Mouse (Mus musculus) brain, embryonic 18.5 days (tissue): Measurements from ENCODE around the gene Ugt1a10.
"Not testable (repeated sequence)": the region's sequence is repeated elsewhere in the genome, so short reads cannot be mapped to it uniquely, and the experiment has no call there.

Source experiments
- DNase-seq: peaks from one replicate; pipeline ENCODE4 v3.0.0-alpha.2; 2012; ENCODE audit warnings: low read depth, low spot score

Gene Ugt1a10

DNA sequence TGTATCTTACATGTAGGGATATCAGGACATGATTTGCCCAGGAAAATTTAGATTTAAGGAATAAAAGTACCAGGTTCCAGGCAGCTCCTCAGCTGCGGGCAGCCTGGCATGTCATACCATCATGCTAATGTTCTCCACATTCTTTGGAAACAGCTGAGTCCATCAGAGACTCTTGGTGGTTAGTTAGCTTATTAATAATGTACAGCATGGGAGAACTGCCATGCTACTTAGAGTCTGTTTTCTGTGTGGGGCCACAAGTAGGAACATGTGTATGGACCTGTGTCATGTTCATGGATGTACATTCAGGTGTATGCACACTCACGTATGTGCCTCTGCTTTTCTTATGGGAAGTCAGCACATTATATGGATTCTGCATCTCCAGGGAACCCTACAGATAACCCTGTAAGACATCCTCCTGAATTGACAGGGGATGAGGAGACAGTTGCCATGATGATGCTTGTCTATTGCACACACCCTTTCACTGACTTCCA, 159.3 kb downstream of the Ugt1a10 start:
- DNase-seq, result no peak

DNA sequence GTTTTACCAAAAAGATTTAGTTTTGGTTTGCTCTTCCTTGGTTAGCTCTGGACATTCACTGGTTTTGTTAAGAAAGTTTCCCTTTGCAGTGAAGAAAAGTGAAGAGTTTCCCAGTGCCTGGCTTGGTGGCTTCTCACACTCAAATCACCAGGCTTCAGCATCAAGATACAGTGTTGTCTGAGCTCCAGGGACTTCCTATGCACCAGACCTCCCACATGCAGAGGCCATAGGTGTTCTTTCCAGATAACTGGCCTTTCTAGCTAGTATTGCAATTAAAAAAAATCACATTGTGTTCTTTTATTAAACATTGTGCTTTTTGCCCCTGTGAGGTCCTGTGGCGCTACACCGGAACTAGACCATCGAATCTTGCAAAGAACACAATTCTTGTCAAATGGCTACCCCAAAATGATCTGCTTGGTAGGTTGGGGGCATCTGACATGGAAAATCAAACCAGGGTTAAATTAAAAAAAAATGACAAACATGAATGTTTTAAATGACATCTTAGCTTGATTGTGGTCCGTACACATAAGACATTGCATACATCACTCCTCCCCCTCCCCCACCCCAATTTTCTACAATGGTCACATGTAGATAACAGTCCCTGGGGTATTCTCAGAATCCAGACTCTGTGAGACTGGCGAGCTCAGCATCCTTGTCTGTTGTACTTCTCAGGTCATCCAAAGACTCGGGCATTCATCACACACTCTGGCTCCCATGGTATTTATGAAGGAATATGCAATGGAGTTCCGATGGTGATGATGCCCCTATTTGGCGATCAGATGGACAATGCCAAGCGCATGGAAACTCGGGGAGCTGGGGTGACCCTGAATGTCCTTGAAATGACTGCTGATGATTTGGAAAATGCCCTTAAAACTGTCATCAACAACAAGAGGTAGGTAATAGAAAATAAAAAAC, 160.5 kb downstream of the Ugt1a10 start:
- no peak for DNase-seq

DNA sequence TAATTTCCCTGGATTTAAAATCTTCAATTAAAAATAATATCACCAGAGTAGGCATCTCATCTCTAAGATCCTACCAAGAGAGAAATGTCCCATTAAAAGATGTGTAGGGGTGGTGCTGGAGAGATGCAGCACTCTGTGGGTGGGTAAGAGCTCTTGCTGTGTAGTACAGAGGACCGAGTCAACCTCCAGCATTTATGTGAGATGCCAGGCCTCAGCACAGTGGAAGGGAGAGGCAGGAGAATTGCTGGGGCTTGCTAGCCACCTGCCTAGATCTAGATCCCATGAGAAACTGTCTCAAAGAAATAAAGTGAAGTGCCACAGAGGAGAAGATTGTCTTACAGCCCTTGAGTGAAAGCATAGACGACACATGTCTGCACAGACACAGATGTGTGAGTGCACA, 161.4 kb downstream of the Ugt1a10 start:
- DNase-seq, result no peak

DNA sequence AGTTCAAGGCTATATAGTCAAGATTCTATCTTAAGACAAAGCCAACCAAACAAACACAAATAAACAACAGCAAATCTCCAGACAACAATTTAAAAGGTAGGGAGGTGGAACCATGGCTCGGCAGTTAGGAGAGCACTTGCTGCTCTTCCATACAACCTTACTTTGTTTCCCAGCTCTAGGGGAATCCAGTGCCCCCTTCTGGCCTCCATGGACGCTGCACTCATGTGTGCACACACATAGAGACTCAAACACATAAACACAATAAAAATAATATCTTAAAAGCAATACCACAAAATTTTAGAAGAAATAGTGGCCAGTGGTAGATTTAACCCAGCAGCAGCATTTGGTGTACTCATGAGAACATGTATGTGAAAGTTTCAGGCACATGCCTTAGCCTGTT, 162.0 kb downstream of the Ugt1a10 start:
- DNase-seq, result no peak

DNA sequence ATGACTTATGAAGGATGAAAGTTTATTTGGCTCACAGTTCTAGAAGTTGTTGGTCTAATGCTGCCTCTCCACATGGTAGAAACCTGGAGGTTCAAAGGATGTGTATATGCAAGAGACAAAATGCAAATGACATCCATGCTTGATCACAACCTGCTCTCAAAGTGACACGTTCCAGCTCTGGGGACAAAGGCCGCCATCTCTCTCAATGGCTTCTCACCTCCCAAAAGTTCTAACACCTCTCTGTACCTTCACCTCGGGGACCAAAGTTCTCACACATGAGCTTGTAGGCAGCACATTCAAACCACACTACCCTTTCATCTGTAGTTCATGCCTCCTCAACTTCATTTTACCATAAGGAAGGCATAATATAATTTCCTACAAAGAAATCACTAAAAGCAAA, 162.4 kb downstream of the Ugt1a10 start:
- no peak for DNase-seq

DNA sequence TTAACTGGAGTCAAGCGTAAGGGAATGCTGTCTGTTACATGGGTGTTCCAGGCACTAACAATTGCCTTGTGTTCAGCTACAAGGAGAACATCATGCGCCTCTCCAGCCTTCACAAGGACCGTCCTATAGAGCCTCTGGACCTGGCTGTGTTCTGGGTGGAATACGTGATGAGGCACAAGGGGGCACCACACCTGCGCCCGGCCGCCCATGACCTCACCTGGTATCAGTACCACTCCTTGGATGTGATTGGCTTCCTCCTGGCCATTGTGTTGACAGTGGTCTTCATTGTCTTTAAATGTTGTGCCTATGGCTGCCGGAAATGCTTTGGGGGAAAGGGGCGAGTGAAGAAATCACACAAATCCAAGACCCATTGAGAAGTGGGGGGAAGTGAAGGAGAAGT, 162.9 kb downstream of the Ugt1a10 start:
- no peak for DNase-seq

DNA sequence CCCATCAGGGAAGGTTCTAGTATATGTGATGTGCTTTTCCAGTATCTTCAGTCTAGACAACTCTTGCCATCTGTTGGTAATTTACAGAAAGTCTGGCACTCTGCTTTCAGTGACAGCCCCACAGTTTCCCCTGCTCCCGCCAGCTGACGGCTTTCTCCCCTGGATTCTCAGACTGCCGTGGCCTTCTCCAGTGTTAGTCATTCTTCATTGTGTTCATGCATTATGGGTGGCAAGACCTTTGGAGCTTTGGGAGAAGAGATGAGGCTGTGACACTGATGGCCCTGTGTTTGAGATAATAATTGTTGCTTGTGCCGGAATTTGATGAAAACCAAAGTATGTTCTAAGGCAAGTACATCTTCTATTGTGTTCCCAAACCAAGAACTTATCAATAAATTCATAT, 163.4 kb downstream of the Ugt1a10 start:
- DNase-seq, result no peak

DNA sequence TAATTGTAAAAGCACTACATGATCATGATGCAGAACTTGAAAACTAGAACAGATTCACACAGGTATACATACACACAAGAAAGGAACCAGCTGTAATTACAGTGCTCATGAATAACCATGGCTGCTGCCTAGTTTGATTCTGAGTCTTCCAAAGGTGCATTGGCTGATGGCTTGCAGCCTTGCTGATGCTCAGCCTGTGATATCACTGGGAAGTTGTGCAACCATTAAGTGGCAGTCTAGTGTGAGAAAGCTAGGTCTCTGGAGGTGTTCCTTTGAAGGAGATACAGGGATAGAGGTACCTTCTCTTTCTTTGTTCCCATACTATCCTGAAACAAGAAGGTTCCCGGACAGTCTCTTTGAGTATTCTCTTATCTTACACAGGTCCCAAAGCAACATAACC, 163.9 kb downstream of the Ugt1a10 start:
- DNase-seq, result no peak

DNA sequence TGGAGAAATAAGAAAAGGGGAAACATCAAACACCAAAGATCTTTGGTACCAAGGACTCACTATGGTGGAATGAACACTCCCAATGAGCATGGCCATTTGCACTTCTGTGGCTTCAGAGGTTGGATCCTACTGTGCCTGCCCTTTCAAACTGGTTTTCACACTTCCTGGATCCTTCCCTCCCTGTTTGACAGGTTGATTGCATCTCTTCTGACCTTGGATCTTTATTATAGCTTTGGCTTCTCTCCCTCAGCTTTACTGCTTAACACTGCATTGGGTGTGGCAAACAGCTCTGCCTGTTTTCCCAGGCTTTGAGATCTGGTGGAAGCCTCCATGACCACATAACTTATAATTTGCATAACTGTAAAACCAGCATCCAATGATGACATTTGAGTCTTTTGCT, 165.1 kb downstream of the Ugt1a10 start:
- no peak for DNase-seq

DNA sequence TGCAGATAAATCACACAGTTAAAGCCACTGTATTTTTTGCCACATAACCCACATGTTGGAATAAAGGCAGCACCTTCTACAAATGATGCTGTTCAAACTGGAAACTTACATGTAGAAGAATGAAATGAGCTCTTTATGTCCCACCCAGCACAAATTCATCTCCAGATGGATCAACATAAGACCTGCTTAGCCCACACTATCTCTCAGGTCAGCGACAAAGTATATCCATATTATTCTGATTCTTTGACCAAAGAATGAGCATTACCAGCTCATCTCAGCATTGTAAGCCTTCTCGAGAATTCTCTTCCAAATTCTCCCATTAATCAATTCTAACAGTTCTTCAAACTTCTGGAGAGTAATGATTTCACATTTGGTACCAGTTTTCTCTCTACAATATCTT, 167.0 kb downstream of the Ugt1a10 start:
- DNase-seq, result no peak

DNA sequence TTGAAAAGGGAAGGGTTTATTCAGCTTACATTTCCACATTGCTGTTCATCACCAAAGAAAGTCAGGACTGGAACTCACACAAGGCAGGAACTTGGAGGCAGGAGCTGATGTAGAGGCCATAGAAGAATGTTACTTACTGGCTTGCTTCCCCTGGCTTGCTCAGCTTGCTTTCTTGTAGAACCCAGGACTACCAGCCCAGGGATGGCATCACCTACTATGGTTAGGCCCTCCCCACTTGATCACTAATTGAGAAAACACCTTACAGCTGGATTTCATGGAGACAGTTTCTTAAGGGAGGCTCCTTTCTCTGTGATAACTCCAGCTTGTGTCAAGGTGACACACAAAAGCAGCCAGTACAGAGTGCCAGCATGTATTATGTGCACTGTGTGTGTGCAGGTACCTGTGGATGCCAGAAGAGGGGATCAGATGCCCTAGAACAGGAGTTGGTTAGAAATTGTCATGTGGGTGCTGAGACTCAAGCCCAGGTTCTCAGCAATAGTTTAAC, 167.9 kb downstream of the Ugt1a10 start:
- not testable (repeated sequence) for DNase-seq

DNA sequence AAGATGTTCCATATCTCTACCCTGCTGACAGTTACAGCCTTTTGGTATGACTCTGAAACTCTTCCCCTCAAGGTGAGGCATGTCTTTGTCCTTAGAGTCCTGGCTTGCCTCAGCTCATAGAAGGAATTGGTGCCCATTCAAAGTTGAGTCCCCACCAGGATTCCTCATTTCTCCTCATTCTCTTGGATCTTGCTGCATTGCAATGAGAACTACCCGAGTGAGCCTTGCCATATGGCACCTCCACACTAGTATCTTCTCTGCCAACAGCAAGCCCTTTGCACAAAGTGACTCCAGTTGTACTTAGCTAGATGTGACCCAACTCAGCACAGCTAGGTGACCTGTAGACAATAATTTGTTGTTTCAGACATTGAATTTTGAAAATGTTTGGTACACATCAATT, 168.4 kb downstream of the Ugt1a10 start:
- no peak for DNase-seq

DNA sequence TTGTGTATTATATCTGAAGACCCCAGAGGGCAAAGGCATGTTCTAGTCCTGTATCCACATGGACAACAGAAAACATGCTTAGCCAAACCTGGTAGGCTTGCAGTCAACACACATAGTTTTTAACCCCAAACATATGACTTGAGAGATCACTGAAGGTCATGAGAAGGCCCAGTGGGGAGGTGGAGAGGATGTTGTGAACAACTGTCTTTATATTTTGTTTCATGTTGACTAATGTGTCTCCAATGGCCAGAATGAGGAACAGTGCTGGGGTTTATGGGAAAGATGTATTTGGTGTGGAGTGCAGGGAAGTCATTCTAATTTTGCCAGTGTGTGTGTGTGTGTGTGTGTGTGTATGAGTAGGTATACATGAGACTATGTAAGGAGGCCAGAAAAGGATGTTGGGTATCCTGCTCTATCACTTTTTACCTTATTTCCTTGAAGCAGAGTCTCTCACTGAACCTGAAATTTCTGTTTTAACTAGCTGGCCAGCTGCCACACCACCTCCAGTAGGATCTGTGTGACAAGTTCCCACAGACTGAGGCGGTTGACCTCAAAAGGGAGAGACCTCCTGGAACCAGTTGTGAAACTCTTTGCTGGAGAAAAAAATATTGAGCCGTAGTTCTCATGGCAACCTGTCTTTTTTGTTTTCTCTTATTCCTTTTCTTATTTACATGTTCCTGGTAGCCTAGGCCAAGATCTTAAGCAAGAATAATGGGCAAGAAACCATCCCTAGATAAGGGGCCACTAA, 169.0 kb downstream of the Ugt1a10 start:
- DNase-seq, result no peak

DNA sequence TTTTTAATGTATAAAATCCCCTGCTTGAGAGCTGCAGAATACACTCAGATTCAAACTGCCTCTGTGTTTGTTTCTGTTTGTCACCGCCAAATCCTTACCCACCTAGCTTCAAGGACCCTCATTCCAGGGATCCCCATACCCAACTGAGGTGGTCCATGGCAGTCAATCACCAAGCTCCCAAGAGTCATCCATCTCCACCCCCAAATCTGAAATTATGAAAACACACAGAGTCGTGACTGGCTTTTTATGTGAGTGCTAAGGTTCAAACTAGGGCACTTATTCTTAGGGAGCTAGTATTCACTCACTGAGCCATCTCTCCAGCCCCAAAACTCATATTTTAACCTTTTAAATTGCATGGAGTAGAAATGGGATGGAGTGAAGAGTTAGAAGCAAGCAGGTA, 170.1 kb downstream of the Ugt1a10 start:
- DNase-seq, result not testable (repeated sequence)

DNA sequence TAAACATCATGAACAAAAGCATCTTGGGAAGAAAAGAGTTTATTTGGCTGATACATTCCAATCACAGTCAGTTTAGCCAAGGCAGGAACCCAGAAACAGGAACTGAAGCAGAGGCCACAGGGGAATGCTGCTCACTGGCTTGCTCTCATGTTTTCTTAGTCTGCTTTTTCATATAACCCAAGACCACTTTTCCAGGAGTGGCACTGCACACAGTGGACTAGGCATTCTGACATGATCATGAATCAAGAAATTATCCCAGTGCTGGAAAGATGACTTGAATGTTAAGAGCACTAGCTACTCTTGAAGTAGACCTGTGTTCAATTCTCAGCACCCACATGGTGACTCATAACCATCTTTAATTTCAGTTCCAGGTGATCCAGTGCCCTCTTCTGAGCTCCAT, 170.6 kb downstream of the Ugt1a10 start:
- DNase-seq, result no peak

DNA sequence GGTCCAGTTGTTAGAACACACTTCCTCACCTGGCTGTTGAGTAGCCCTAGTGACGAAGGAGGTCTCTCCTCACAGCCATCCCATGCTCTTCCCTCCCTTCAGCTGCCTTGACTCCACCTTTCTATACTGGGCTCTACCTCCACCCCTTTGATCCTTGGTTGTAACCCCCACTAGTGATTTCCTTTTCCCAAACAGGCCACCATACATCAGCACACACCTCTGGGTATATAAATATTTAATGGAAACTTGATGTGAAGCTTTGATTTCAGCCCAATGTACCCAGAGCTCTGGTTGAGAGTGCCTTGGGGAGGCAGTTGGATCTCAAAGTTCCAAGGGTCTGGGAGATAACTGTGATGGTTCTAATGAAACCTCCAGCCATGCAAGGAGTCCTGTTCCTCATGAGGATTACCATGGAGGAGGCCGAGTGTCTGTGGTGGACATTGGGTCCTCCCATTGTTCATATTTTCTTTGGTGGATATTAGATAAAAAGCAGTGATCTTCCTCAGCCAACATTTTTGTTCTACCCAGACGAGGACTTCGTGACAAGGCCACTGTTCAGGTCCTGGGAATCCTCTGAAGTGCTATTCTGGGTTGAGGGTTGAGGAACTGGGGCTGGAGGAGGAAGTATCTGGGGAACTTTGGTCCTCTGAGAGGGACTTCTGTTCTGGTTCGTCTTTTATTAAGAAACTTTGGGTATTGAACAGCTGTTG, 171.6 kb downstream of the Ugt1a10 start, which contains the start of gene Mroh2a:
TSS of gene Mroh2a (plus strand) at position 317 of the 710 bp plus-strand sequence.
- DNase-seq, result no peak

DNA sequence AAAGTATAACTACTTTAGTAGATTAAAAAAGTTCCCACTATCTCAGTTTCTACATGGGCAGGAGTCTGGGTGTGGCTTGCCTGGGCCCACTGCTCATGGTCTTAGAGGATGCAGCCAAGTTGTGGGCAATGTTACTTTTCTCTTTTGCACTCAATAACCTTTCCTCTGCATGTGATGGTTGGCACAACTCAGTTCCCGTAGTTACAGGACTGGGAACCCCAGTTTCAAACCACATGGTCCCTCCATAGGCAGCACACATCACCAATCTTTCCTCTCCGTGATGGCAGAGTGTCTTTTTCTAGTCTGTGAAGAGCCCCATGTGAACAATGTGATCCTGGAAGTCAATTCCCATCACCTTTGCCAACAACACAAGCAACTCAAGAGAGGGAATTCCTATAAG, 172.3 kb downstream of the Ugt1a10 start:
- DNase-seq, result no peak

DNA sequence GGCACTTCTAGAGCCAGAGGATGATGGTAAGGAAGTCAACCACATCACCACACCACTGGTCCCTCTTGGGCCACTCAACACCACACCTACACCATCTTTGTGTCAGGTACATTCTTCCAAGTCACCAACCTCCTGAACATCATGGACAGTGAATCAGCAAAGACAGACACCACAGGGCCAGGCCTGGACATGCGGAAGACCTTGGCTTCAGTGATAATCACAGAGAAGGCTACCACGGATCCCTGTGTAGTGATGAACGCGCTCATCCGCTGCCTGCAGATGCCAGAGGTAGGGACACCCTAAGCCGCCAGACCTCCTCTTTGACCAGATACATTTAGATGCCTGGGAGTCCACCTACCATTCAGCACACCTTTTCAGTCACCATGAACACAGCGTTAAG, 172.9 kb downstream of the Ugt1a10 start:
- DNase-seq, result no peak

DNA sequence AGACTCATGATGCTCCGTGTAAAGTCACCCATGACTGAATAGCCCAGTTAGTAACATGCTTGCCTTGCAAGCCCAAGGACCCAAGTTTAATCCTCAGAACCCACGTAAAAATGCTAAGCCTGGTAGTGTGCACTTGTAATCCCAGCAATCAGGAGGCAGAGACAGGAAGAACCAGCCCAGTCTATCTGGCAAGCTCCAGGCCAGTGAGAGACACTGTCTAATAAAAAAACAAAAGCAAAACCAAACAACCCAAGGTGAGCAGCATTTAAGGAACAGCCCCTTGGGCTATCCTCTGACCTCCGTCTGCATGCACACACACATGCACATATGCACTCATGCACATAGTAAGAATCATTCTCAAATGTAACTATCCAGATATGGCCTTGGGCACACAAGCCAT, 174.4 kb downstream of the Ugt1a10 start:
- DNase-seq, result no peak

DNA sequence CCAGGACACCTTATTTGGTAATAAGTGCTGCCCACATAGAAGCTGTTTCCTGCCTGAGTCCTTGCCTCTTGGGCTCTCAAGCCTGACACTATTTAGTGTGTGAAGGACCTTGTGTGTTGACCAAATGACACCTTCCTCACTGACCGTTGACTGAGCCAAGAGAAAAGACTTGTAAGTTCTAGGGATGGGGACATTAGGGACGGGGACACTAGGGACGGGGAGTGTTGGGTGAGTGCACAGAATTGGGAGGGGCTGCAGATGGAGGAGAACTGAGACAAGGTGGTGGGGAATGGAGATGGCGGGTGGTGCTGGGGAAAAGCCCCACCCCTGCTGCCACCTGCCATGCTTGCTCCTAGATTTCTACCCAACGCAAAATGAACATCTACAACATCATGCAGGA, 174.8 kb downstream of the Ugt1a10 start:
- DNase-seq, result no peak

DNA sequence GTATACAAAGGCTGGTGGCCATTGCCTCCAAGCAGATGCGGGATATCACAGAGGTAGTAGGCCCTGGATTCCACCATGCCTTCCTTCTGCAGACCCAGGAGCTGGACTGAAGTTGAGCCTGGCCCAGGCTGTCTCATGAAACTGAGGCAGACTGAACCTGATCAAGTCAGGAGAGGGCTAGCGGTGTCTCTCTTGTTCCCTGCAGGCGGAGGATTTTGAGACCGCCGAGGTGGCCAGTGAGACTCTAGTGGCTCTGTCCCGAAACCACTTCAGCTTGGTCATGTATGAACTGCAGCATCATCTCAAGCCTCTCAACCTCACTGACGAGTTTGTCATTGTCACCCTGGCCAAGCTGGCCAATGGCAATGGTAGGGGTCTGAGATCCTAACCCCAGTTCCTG, 175.2 kb downstream of the Ugt1a10 start:
- DNase-seq, result no peak
